Mouse (Mus musculus) heart, adult 2 months (tissue): ENCODE measurements around the gene Hist1h2bb. TPM values are rescaled to one million over a fixed set of nuclear protein-coding genes. Genes with fewer than 3 reads are reported as not detected.

Experiments
- DNase-seq, 2 experiments: peaks; one replicate each; pipeline ENCODE4 v3.0.0; 2021
- H3K27ac ChIP-seq: fragments of 200-600 bp; 2 replicates; pipeline ENCODE4 v1.8.1; 2022
- H3K27me3 ChIP-seq: fragments of 200-500 bp; 2 replicates; pipeline ENCODE4 v1.6.1; 2012; ENCODE audit warnings: mild to moderate bottlenecking, low read length, inconsistent platforms, mixed read lengths; ENCODE audit not compliant: control insufficient read depth, insufficient read depth
- H3K36me3 ChIP-seq: fragments of 200-500 bp; 2 replicates; pipeline ENCODE4 v1.6.1; 2012; ENCODE audit warnings: low read length, inconsistent platforms; ENCODE audit not compliant: control insufficient read depth, insufficient read depth
- H3K4me1 ChIP-seq: fragments of 200-500 bp; 2 replicates; pipeline ENCODE4 v1.6.1; 2011; ENCODE audit warnings: low read length; ENCODE audit not compliant: control insufficient read depth, insufficient read depth
- H3K4me3 ChIP-seq: fragments of 200-600 bp; 2 replicates; pipeline ENCODE4 v1.8.1; 2022
- H3K79me2 ChIP-seq: fragments of 200-500 bp; replicated peaks from 2 replicates; pipeline ENCODE4 v1.6.1; 2012; ENCODE audit warnings: mild to moderate bottlenecking, inconsistent platforms, low read length, moderate library complexity, mixed read lengths; ENCODE audit not compliant: control insufficient read depth, insufficient read depth
- H3K9ac ChIP-seq: fragments of 200-500 bp; 2 replicates; pipeline ENCODE4 v1.6.1; 2012; ENCODE audit warnings: low read depth, mild to moderate bottlenecking, control low read depth, inconsistent platforms, low read length, mixed read lengths
- CTCF ChIP-seq: fragments of 200-600 bp; IDR thresholded peaks from 2 replicates; pipeline ENCODE4 v1.8.1; 2022; ENCODE audit warnings: antibody characterized with exemption, mild to moderate bottlenecking, moderate library complexity
- EP300 ChIP-seq: fragments of 200-500 bp; IDR thresholded peaks from 2 replicates; pipeline ENCODE4 v1.6.1; 2011; ENCODE audit warnings: low read depth, low read length, control low read depth; ENCODE audit not compliant: insufficient read depth
- POLR2A ChIP-seq: fragments of 200-500 bp; IDR thresholded peaks from 2 replicates; pipeline ENCODE4 v1.6.1; 2011; ENCODE audit warnings: mild to moderate bottlenecking, low read depth, low read length, control low read depth; ENCODE audit not compliant: insufficient read depth
- WGBS: fragments of 180-500 bp; shearing (Covaris S2); methylation state at CpG from one replicate; pipeline ENCODE4 v1.1.7; 2018; 5-methylcytosine and 5-hydroxymethylcytosine counted together
- intact Hi-C: fragments of 180-260 bp; cut with DNase I; formaldehyde crosslinking; loops from one replicate; pipeline ENCODE4 v1.15.1; 2025
- polyA plus RNA-seq: library from polyadenylated mRNA; depleted of rRNA; stranded (reverse); fragments of >200 nt; gene quantifications from 2 replicates; pipeline ENCODE4 v1.2.3, GENCODE M21; 2012
- total RNA-seq, 2 experiments: library from RNA; stranded (reverse); gene quantifications; 2 replicates each; pipeline ENCODE4 v1.2.3; 2021

Hist1h2bb gene
- total and polyA plus RNA-seq, 3 experiments: 0.47 to 4.9 (median 3.2) TPM

DNA sequence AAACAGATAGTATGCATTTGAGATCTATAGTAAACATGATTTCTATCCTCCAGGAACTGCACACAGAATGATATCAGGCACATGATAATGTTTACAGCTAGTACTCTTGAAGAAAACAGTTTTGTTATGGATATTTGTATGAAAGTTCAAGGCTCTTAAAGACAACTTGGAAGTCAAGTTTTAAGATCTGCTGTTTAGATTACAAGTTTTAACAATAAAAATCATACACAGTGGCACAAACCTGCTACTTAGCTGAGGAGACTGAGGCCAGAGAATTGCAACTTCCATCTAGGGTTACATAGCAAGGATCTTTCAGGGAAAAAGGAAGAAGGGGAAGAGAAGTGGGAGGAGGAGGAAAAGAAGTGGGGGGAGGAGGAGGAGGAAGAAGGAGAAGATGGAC lies 8.5 kb downstream of the Hist1h2bb start:
- Histone ChIP-seq H3K4me3 (no peak overlapping the region), H3K4me1 (peaks cover 1% of the 10 kb centered on the region), H3K36me3 (no peaks in the 10 kb centered on the region), H3K27me3 (no peaks in the 10 kb centered on the region), H3K27ac (no peak overlapping the region), H3K79me2 (no peaks in the 10 kb centered on the region), H3K9ac (no peak overlapping the region)
- TF ChIP-seq CTCF: no peak
- TF ChIP-seq POLR2A: no peak
- no peak for TF ChIP-seq EP300
- intact Hi-C loops: no loop called here
- no peak for DNase-seq

DNA sequence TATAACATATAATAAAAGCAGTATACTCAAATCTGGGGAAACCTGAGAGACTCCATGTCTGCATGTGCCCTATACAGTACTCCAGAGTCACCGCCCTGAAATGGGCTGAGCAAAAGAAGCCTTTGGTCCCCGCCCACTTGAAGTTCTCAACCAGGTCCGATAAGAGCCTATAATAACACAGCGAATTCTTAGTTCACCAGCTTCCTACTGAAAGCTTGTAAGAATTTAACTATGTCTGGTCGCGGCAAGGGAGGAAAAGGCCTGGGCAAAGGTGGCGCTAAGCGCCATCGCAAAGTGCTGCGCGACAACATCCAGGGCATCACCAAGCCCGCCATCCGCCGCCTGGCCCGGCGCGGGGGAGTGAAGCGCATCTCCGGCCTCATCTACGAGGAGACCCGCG lies 10.3 kb downstream of the Hist1h2bb start, which contains the start of gene Hist1h4b:
TSS of gene Hist1h4b (plus strand) at position 224 of the 400 bp plus-strand sequence.
- Histone ChIP-seq H3K9ac (peak within 1 kb of the TSS; percentile 78), H3K79me2 (no peaks in the 10 kb centered on the region), H3K4me1 (peaks cover 1% of the 10 kb centered on the region), H3K27ac (no peak within 1 kb of the TSS), H3K27me3 (no peaks in the 10 kb centered on the region), H3K36me3 (no peaks in the 10 kb centered on the region; the same call in 1 of the 2 replicates), H3K4me3 (peak within 1 kb of the TSS; percentile 35; the same call in 1 of the 2 replicates)
- peak; percentile 76 to 85 for DNase-seq
- intact Hi-C loops: no loop called here
- peak; percentile 90 for TF ChIP-seq POLR2A
- TF ChIP-seq CTCF: no peak
- TF ChIP-seq EP300: 0 out of 2 replicates have a peak, but pooled peaks have one; percentile 25
- WGBS: 2% methylated on average over 20 of the region's 22 CpGs

DNA sequence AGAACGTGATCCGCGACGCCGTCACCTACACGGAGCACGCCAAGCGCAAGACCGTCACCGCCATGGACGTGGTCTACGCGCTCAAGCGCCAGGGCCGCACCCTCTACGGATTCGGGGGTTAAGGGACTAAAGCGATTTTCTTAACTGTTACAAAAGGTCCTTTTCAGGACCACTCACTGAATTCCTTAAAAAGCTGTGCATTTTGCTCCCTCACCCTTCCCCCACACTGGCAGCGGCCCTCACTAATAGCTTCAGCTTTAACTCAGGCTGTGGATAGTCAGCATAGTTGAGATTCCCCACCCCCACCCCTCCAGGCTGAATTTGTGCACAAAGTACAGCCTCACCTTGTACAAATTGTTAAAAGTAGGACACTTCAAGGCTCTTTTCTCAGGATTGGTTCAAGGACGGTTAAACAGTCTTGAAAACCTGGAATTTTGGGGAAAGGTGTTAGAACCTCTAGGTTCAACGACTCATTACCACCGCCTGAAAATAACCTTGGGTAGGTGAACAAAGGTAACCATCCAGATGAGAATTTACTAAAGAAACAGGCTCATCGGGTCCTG lies 10.8 kb downstream of the Hist1h2bb start:
- no peaks in the 10 kb centered on the region; the same call in 1 of the 2 replicates for H3K36me3 ChIP-seq
- intact Hi-C loops: no loop called here
- whole genome bisulfite sequencing: 6% methylated on average over 19 of the region's 23 CpGs
- H3K79me2 ChIP-seq: no peaks in the 10 kb centered on the region
- DNase-seq: no peak
- peak overlapping the region; percentile 35; the same call in 1 of the 2 replicates for H3K4me3 ChIP-seq
- H3K9ac ChIP-seq: peak overlapping the region; percentile 78
- H3K4me1 ChIP-seq: peaks cover 1% of the 10 kb centered on the region
- TF ChIP-seq POLR2A: no peak
- TF ChIP-seq EP300: no peak
- TF ChIP-seq CTCF: no peak
- no peaks in the 10 kb centered on the region for H3K27me3 ChIP-seq
- H3K27ac ChIP-seq: no peak overlapping the region

DNA sequence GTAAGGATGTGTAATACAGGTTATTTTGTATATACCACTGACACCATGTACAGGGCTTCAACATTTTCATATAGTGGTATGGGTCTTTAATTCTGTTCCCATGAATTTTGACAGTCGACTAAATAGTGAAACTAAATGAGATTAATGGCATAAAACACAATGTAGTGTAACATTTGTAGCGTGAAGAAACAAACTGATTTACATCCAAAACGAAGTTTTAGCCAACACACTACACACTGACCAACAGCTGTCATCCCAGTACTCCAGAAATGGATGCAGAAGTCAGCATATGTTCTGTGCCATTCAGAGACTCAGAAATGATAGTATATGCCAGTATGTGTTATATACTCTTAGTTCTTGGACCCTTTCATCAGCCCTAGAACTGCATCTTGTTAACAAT lies 11.4 kb downstream of the Hist1h2bb start:
- Histone ChIP-seq H3K79me2 (no peaks in the 10 kb centered on the region), H3K36me3 (no peaks in the 10 kb centered on the region; the same call in none of the 2 replicates), H3K27me3 (no peaks in the 10 kb centered on the region), H3K27ac (no peak overlapping the region), H3K9ac (no peak overlapping the region), H3K4me1 (peaks cover 1% of the 10 kb centered on the region), H3K4me3 (no peak overlapping the region)
- DNase-seq: no peak
- intact Hi-C loops: no loop called here
- no peak for TF ChIP-seq CTCF
- WGBS: 74% methylated on average over 3 of the region's 3 CpGs

DNA sequence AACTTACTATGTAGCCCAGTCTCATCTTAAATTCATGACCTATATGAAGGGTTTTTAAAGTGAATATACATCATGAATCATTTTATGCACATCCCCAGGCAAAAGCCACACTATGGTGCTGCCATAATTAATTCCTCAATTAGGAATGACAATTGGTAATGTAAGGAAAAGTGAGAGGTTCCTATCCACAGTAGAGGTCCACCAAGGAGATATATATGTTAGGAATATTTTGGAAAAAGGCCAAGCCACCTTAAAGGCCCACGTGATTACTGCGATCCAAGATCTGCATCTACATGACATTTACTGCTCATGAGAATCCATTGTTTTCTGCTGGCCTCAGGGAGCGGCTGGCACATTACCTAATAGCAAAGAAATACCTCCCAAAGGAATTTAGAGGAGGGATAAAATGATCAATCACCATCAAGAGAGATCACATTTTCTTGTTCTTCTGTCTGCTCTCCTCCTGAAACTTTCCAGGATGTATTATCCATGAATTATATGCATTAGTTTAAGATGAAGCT lies 12.8 kb downstream of the Hist1h2bb start:
- intact Hi-C loops: no loop called here
- Histone ChIP-seq H3K36me3 (peaks cover 2% of the 10 kb centered on the region), H3K4me3 (no peak overlapping the region), H3K9ac (no peak overlapping the region), H3K4me1 (peaks cover 1% of the 10 kb centered on the region), H3K27ac (no peak overlapping the region), H3K27me3 (no peaks in the 10 kb centered on the region), H3K79me2 (no peaks in the 10 kb centered on the region)
- TF ChIP-seq CTCF (no peak), EP300 (no peak), POLR2A (no peak)
- no peak for DNase-seq
- 89% methylated on average over 3 of the region's 3 CpGs for WGBS

DNA sequence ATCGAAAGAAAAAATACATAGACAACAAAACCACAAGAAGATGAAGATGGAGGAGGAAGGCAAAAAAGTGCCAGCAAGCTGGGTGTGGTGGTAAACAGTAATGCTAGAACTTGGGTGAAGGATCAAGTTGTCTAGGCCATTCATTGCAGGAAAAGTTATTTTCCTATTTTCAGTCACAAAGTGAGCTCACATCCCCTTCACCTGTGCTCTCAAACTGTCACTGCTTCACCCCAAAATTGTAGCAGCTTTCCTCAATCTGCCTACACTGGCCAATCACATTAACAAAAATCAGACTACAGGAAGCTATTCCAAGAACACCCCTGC lies 13.3 kb downstream of the Hist1h2bb start:
- WGBS: 55% methylated on average over 1 of the region's 1 CpGs
- no peak overlapping the region for H3K4me3 ChIP-seq
- no peak overlapping the region for H3K27ac ChIP-seq

More for the DNA sequence above, 13.3 kb downstream of the Hist1h2bb start:
- TF ChIP-seq CTCF (no peak), POLR2A (no peak), EP300 (no peak)
- Histone ChIP-seq H3K4me1 (peaks cover 1% of the 10 kb centered on the region), H3K9ac (no peak overlapping the region), H3K79me2 (no peaks in the 10 kb centered on the region), H3K36me3 (peaks cover 2% of the 10 kb centered on the region), H3K27me3 (no peaks in the 10 kb centered on the region)
- no peak for DNase-seq
- intact Hi-C loops: loop anchor here (5.0 to 10.0 kb wide), 2 partner anchors 338 to 395 kb away; partner anchors contain the start of genes Abt1 and Zfp322a
